In the genomic region with DNA sequence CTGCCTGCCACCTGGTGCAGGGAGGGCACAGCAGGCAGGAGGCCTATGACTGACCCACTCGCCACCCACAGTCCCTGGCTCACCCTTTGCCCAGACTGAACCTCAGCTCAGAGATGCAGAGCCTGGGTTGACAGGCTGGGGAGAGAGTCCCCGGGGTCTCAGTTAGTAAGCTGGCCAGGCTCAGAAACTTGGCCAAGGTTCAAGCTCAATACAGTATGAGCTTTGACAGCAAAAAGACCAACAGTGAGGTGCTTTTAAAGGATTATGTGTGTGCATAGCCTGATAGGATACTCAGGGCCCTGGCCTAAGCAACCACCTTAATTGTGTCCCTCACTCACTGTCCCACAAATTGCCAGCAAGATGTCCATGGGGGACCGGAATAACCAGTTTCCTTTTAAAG, we compare ENCODE assay signal across 10 mouse cellular contexts. TPM values are rescaled to one million over a fixed set of nuclear protein-coding genes. Genes with fewer than 3 reads are reported as not detected.
A peak's percentile ranks its signal among the peaks of the same experiment; 100 is the strongest.
DNase-seq lines count a peak whose midpoint lies in the region; ATAC-seq lines count a peak whose summit lies in the region.
"Had no signal": no experiment of that assay in that cellular context is flagged by ENCODE, and none has a peak within 500 bp of the region (broad histone marks: within the 10 kb centered on the region; RNA-seq: fewer than 3 reads in every experiment).

No protein-coding gene starts in this region.

- H3K9me3 ChIP-seq in forebrain, embryonic 11.5 days (ENCODE audit: control insufficient read depth, low read length), result no peaks in the 10 kb centered on the region
- H3K9me3 ChIP-seq in forebrain, embryonic 16.5 days (ENCODE audit: control insufficient read depth, low read length), result no peaks in the 10 kb centered on the region
- H3K9me3 ChIP-seq in limb, embryonic 12.5 days, result no peaks in the 10 kb centered on the region
- no peaks in the 10 kb centered on the region for H3K9me3 ChIP-seq in limb, embryonic 10.5 days (replicated peaks)
- H3K9me3 ChIP-seq in embryonic facial prominence, embryonic 14.5 days (ENCODE audit: control insufficient read depth, low read length), result no peaks in the 10 kb centered on the region
- no peaks in the 10 kb centered on the region for H3K9me3 ChIP-seq in liver, embryonic 15.5 days (replicated peaks)

- H3K27me3 ChIP-seq in forebrain, embryonic 11.5 days (ENCODE audit: control insufficient read depth, insufficient read depth, low read length), result no peaks in the 10 kb centered on the region
- H3K27me3 ChIP-seq in forebrain, embryonic 16.5 days (replicated peaks; ENCODE audit: control insufficient read depth, insufficient read depth, low read length), result no peaks in the 10 kb centered on the region
- H3K27me3 ChIP-seq in limb, embryonic 12.5 days, result no peaks in the 10 kb centered on the region
- no peaks in the 10 kb centered on the region for H3K27me3 ChIP-seq in limb, embryonic 10.5 days (ENCODE audit: low read depth, poor library complexity, severe bottlenecking)
- H3K27me3 ChIP-seq in embryonic facial prominence, embryonic 14.5 days (replicated peaks; ENCODE audit: control insufficient read depth, insufficient read depth, low read length), result no peaks in the 10 kb centered on the region
- H3K27me3 ChIP-seq in liver, embryonic 15.5 days, result no peaks in the 10 kb centered on the region

- no peak for ATAC-seq in forebrain, embryonic 11.5 days (replicated peaks; ENCODE audit: low FRiP score)
- no peak for ATAC-seq in forebrain, embryonic 16.5 days
- ATAC-seq in limb, embryonic 12.5 days (ENCODE audit: insufficient number of reproducible peaks, insufficient read depth, low FRiP score, low TSS enrichment, low read depth), result no peak
- no peak for ATAC-seq in embryonic facial prominence, embryonic 14.5 days (ENCODE audit: low read depth)
- ATAC-seq in liver, embryonic 15.5 days (ENCODE audit: insufficient read depth), result no peak

- WGBS in forebrain, embryonic 11.5 days, result 85% methylated on average over 3 of the region's 3 CpGs
- WGBS in forebrain, embryonic 16.5 days, result 34% methylated on average over 3 of the region's 3 CpGs
- 84% methylated on average over 3 of the region's 3 CpGs for WGBS in limb, embryonic 12.5 days
- 87% methylated on average over 3 of the region's 3 CpGs for WGBS in limb, embryonic 10.5 days
- WGBS in embryonic facial prominence, embryonic 14.5 days, result 51% methylated on average over 3 of the region's 3 CpGs
- 66% methylated on average over 3 of the region's 3 CpGs for whole genome bisulfite sequencing in liver, embryonic 15.5 days (ENCODE audit: insufficient replicate concordance)

- peak; percentile 47 for DNase-seq in forebrain, embryonic 11.5 days (ENCODE audit: low spot score)
- no peak for DNase-seq in limb, embryonic 10.5 days (ENCODE audit: low spot score)
- peak; percentile 69 for DNase-seq in embryonic facial prominence, embryonic 14.5 days (ENCODE audit: low spot score)
- DNase-seq in thymus, postnatal 14 days, result no peak
- no peak for DNase-seq in spleen, adult 12 weeks (ENCODE audit: low spot score)
- DNase-seq: cerebellum, postnatal 25 days; layer of hippocampus, adult 9-11 months had no signal

- H3K4me2 ChIP-seq in forebrain, embryonic 11.5 days (ENCODE audit: low read depth, low read length, severe bottlenecking), result no peak overlapping the region
- H3K4me2 ChIP-seq in forebrain, embryonic 16.5 days (ENCODE audit: low read length), result no peak overlapping the region
- no peak overlapping the region for H3K4me2 ChIP-seq in limb, embryonic 12.5 days
- no peak overlapping the region for H3K4me2 ChIP-seq in embryonic facial prominence, embryonic 14.5 days (ENCODE audit: low read depth, low read length)
- peak overlapping the region; percentile 45 for H3K4me2 ChIP-seq in liver, embryonic 15.5 days

- H3K9ac ChIP-seq in forebrain, embryonic 11.5 days (ENCODE audit: low read length), result no peak overlapping the region
- H3K9ac ChIP-seq in forebrain, embryonic 16.5 days (replicated peaks; ENCODE audit: low read depth, low read length), result no peak overlapping the region
- no peak overlapping the region for H3K9ac ChIP-seq in limb, embryonic 12.5 days (replicated peaks)
- H3K9ac ChIP-seq in embryonic facial prominence, embryonic 14.5 days (ENCODE audit: low read depth, low read length), result no peak overlapping the region; the same call in 1 of the 2 replicates
- peak overlapping the region; percentile 24 for H3K9ac ChIP-seq in liver, embryonic 15.5 days

- peaks cover 27% of the 10 kb centered on the region for H3K4me1 ChIP-seq in forebrain, embryonic 11.5 days (replicated peaks; ENCODE audit: control insufficient read depth, insufficient read depth, low read length)
- H3K4me1 ChIP-seq in forebrain, embryonic 16.5 days (replicated peaks; ENCODE audit: control insufficient read depth, insufficient read depth, low read length), result peaks cover 48% of the 10 kb centered on the region
- H3K4me1 ChIP-seq in limb, embryonic 12.5 days (replicated peaks), result peaks cover 69% of the 10 kb centered on the region
- peaks cover 68% of the 10 kb centered on the region for H3K4me1 ChIP-seq in limb, embryonic 10.5 days
- peaks cover 53% of the 10 kb centered on the region for H3K4me1 ChIP-seq in embryonic facial prominence, embryonic 14.5 days (ENCODE audit: control insufficient read depth, insufficient read depth, low read length)
- H3K4me1 ChIP-seq in liver, embryonic 15.5 days (replicated peaks), result peaks cover 91% of the 10 kb centered on the region

- H3K4me3 ChIP-seq in forebrain, embryonic 11.5 days (ENCODE audit: low read depth, low read length), result no peak overlapping the region
- no peak overlapping the region for H3K4me3 ChIP-seq in forebrain, embryonic 16.5 days (replicated peaks; ENCODE audit: low read length)
- H3K4me3 ChIP-seq in limb, embryonic 12.5 days (replicated peaks), result no peak overlapping the region
- no peak overlapping the region for H3K4me3 ChIP-seq in limb, embryonic 10.5 days
- H3K4me3 ChIP-seq in embryonic facial prominence, embryonic 14.5 days (ENCODE audit: low read depth, low read length), result no peak overlapping the region
- no peak overlapping the region for H3K4me3 ChIP-seq in liver, embryonic 15.5 days (replicated peaks)

- no peak overlapping the region for H3K27ac ChIP-seq in forebrain, embryonic 11.5 days (ENCODE audit: low read depth, low read length)
- H3K27ac ChIP-seq in forebrain, embryonic 16.5 days (ENCODE audit: low read length), result no peak overlapping the region
- H3K27ac ChIP-seq in limb, embryonic 12.5 days, result peak overlapping the region; percentile 50
- no peak overlapping the region for H3K27ac ChIP-seq in limb, embryonic 10.5 days
- peak overlapping the region; percentile 69; the same call in 1 of the 2 replicates for H3K27ac ChIP-seq in embryonic facial prominence, embryonic 14.5 days (replicated peaks; ENCODE audit: low read depth, low read length)
- peak overlapping the region; percentile 78 for H3K27ac ChIP-seq in liver, embryonic 15.5 days (replicated peaks)

- no peaks in the 10 kb centered on the region for H3K36me3 ChIP-seq in forebrain, embryonic 11.5 days (ENCODE audit: control insufficient read depth, insufficient read depth, low read length)
- H3K36me3 ChIP-seq in forebrain, embryonic 16.5 days (ENCODE audit: control insufficient read depth, insufficient read depth), result no peaks in the 10 kb centered on the region
- H3K36me3 ChIP-seq in limb, embryonic 12.5 days, result no peaks in the 10 kb centered on the region
- peaks cover 15% of the 10 kb centered on the region for H3K36me3 ChIP-seq in limb, embryonic 10.5 days
- no peaks in the 10 kb centered on the region for H3K36me3 ChIP-seq in embryonic facial prominence, embryonic 14.5 days (ENCODE audit: control insufficient read depth, insufficient read depth, low read length)
- H3K36me3 ChIP-seq in liver, embryonic 15.5 days (replicated peaks), result peaks cover 33% of the 10 kb centered on the region

RNA-seq across cellular contexts. Expression of a gene that starts 31.8 kb away (rescaled TPM):
- polyA plus RNA-seq in forebrain, embryonic 11.5 days (2014; fragmentation: Nextera tagmentation; extraction: Ambion mirVana), result 1.9 and 2.8 TPM in 2 replicates
- polyA plus RNA-seq in forebrain, embryonic 16.5 days (2015; fragmentation: Nextera tagmentation; extraction: Ambion mirVana), result 5.3 and 7.2 TPM in 2 replicates
- polyA plus RNA-seq in limb, embryonic 12.5 days (2016; fragmentation: Nextera tagmentation; extraction: Ambion mirVana), result 1.2 and 1.3 TPM in 2 replicates
- polyA plus RNA-seq in limb, embryonic 10.5 days (2016; fragmentation: Nextera tagmentation; extraction: Ambion mirVana), result 1.2 TPM in 2 replicates
- polyA plus RNA-seq in embryonic facial prominence, embryonic 14.5 days (2014; fragmentation: Nextera tagmentation; extraction: Ambion mirVana), result 1.4 TPM in 2 replicates
- 0.16 and 0.24 TPM in 2 replicates for polyA plus RNA-seq in liver, embryonic 15.5 days (2015; fragmentation: Nextera tagmentation; extraction: Ambion mirVana)

RNA-seq across cellular contexts. Expression of a gene that starts 38.6 kb away (rescaled TPM):
- 7.6 and 9.6 TPM in 2 replicates for polyA plus RNA-seq in forebrain, embryonic 11.5 days (2014; fragmentation: Nextera tagmentation; extraction: Ambion mirVana)
- polyA plus RNA-seq in forebrain, embryonic 16.5 days (2015; fragmentation: Nextera tagmentation; extraction: Ambion mirVana), result 3.8 and 4.4 TPM in 2 replicates
- 7.0 and 8.6 TPM in 2 replicates for polyA plus RNA-seq in limb, embryonic 12.5 days (2016; fragmentation: Nextera tagmentation; extraction: Ambion mirVana)
- polyA plus RNA-seq in limb, embryonic 10.5 days (2016; fragmentation: Nextera tagmentation; extraction: Ambion mirVana), result 9.2 and 10.7 TPM in 2 replicates
- polyA plus RNA-seq in embryonic facial prominence, embryonic 14.5 days (2014; fragmentation: Nextera tagmentation; extraction: Ambion mirVana), result 9.4 and 9.8 TPM in 2 replicates
- 7.7 and 8.7 TPM in 2 replicates for polyA plus RNA-seq in liver, embryonic 15.5 days (2015; fragmentation: Nextera tagmentation; extraction: Ambion mirVana)

Comparison
In these comparisons a context has a peak if more than half of its experiments do, and no peak if none do; other contexts are left out.
1. H3K27ac ChIP-seq: peak in limb, embryonic 12.5 days (single experiment), embryonic facial prominence, embryonic 14.5 days (single experiment) and liver, embryonic 15.5 days (single experiment); none in forebrain, embryonic 11.5 days (single experiment), forebrain, embryonic 16.5 days (single experiment) and limb, embryonic 10.5 days (single experiment).
2. DNase-seq: peak in forebrain, embryonic 11.5 days (single experiment) and embryonic facial prominence, embryonic 14.5 days (single experiment); none in limb, embryonic 10.5 days (single experiment), thymus, postnatal 14 days (single experiment) and spleen, adult 12 weeks (single experiment).